Mouse (Mus musculus) brain, embryonic 14.5 days (tissue): ENCODE data around the gene Homer1.

Source experiments
- CTCF ChIP-seq: fragments of 200-500 bp; IDR thresholded peaks from 2 replicates; pipeline ENCODE4 v1.5.1; 2012; ENCODE audit warnings: inconsistent platforms, mild to moderate bottlenecking, moderate library complexity, borderline replicate concordance; ENCODE audit not compliant: insufficient read depth, insufficient read length; ENCODE audit errors: extremely low read depth
- POLR2A ChIP-seq: fragments of 200-500 bp; IDR thresholded peaks from 2 replicates; pipeline ENCODE4 v1.6.1; 2012; ENCODE audit warnings: mild to moderate bottlenecking, inconsistent platforms, borderline replicate concordance; ENCODE audit not compliant: poor library complexity, insufficient read depth, insufficient read length, severe bottlenecking; ENCODE audit errors: extremely low read depth

DNA sequence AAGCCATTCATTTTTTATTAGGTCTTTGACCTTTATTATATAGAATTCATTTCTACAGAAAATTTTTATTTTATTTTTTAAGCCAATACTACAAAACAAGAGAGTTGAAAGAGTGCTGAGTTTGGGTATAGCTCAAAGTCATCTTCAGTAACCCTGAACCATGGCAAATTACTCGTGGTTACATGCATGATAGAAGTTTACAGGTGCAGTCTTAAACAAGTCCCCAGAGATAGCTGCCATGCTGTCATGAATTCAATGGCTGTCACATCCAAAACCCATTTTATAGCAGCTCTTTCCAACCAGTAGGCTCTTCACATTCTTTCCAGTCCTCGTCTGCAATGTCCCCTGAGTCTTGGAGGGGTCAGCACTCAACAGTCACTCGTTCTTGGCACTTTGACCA, 26.9 kb downstream of the Homer1 start:
- TF ChIP-seq CTCF = no peak
- TF ChIP-seq POLR2A = no peak
